ENCODE assay signal across 32 mouse cellular contexts in genomic region chr4:96016875-96017274, GRCm38 (mm10).
"Had no signal": no experiment of that assay in that cellular context is flagged by ENCODE, and none has a peak within 500 bp of the region (broad histone marks: within the 10 kb centered on the region; RNA-seq: fewer than 3 reads in every experiment).

No protein-coding gene starts in this region.

- H3K9me3 ChIP-seq: limb, embryonic 10.5 days; limb, embryonic 12.5 days; limb, embryonic 13.5 days; limb, embryonic 15.5 days; liver, embryonic 12.5 days; liver, embryonic 13.5 days; liver, embryonic 15.5 days; lung, embryonic 15.5 days; megakaryocyte, embryonic 14.5 days; midbrain, embryonic 10.5 days; midbrain, embryonic 12.5 days; midbrain, embryonic 13.5 days; midbrain, embryonic 15.5 days; neural tube, embryonic 12.5 days had no signal

- H3K9ac ChIP-seq: limb, embryonic 12.5 days; limb, embryonic 13.5 days; limb, embryonic 15.5 days; liver, embryonic 12.5 days; liver, embryonic 13.5 days; liver, embryonic 14.5 days; liver, embryonic 15.5 days; liver, postnatal 0 days; lung, embryonic 14.5 days; lung, embryonic 15.5 days; midbrain, embryonic 12.5 days; midbrain, embryonic 13.5 days; midbrain, embryonic 15.5 days; neural tube, embryonic 12.5 days had no signal

- H3K36me3 ChIP-seq: limb, embryonic 10.5 days; limb, embryonic 13.5 days; liver, embryonic 12.5 days; liver, embryonic 13.5 days; lung, embryonic 15.5 days had no signal

- DNase-seq: left cerebral cortex, postnatal 4 days; liver; liver, embryonic 13.5 days; liver, postnatal 0 days; lung, adult 18-20 months; lung, adult 2 months; lung, embryonic 14.5 days; lung, postnatal 10 days; lung, postnatal 14 days; lung, postnatal 36 days; lung, postnatal 4 days; midbrain, embryonic 14.5 days had no signal

- H3K4me3 ChIP-seq: limb, embryonic 10.5 days; limb, embryonic 12.5 days; limb, embryonic 13.5 days; limb, embryonic 15.5 days; liver, embryonic 12.5 days; liver, embryonic 13.5 days; liver, embryonic 15.5 days; lung, embryonic 15.5 days; megakaryocyte, embryonic 14.5 days; midbrain, embryonic 10.5 days; midbrain, embryonic 12.5 days; midbrain, embryonic 13.5 days; midbrain, embryonic 15.5 days; myocyte; neural tube, embryonic 12.5 days had no signal

- H3K4me2 ChIP-seq: limb, embryonic 12.5 days; limb, embryonic 13.5 days; limb, embryonic 15.5 days; liver, embryonic 11.5 days; liver, embryonic 12.5 days; liver, embryonic 13.5 days; liver, embryonic 15.5 days; lung, embryonic 14.5 days; lung, embryonic 15.5 days; midbrain, embryonic 11.5 days; midbrain, embryonic 12.5 days; midbrain, embryonic 13.5 days; midbrain, embryonic 15.5 days; neural tube, embryonic 12.5 days had no signal

- ATAC-seq: liver, embryonic 12.5 days; liver, postnatal 0 days; lung, postnatal 0 days; midbrain, embryonic 13.5 days; midbrain, embryonic 15.5 days; midbrain, embryonic 16.5 days had no signal

- H3K27me3 ChIP-seq: limb, embryonic 12.5 days; limb, embryonic 13.5 days; limb, embryonic 15.5 days; liver, embryonic 12.5 days; liver, embryonic 13.5 days; liver, embryonic 15.5 days; lung, embryonic 15.5 days; megakaryocyte, embryonic 14.5 days; midbrain, embryonic 12.5 days; midbrain, embryonic 13.5 days; midbrain, embryonic 15.5 days; neural tube, embryonic 12.5 days had no signal

- H3K4me1 ChIP-seq: limb, embryonic 10.5 days; limb, embryonic 12.5 days; limb, embryonic 13.5 days; limb, embryonic 15.5 days; liver, embryonic 12.5 days; liver, embryonic 13.5 days; liver, embryonic 15.5 days; lung, embryonic 15.5 days; megakaryocyte, embryonic 14.5 days; midbrain, embryonic 10.5 days; midbrain, embryonic 12.5 days; midbrain, embryonic 13.5 days; midbrain, embryonic 15.5 days; neural tube, embryonic 12.5 days had no signal

- H3K27ac ChIP-seq: limb, embryonic 10.5 days; limb, embryonic 12.5 days; limb, embryonic 13.5 days; limb, embryonic 15.5 days; liver, embryonic 12.5 days; liver, embryonic 13.5 days; liver, embryonic 14.5 days; liver, embryonic 15.5 days; lung, embryonic 15.5 days; macrophage; midbrain, embryonic 10.5 days; midbrain, embryonic 12.5 days; midbrain, embryonic 13.5 days; midbrain, embryonic 15.5 days; neural tube, embryonic 12.5 days had no signal
